Comparison of ENCODE assay signal across 8 mouse cellular contexts in genomic region chr1:165762914-165763634, GRCm38 (mm10). TPM values are rescaled to one million over a fixed set of nuclear protein-coding genes. Genes with fewer than 3 reads are reported as not detected.
DNase-seq lines count a peak whose midpoint lies in the region; ATAC-seq and TF ChIP-seq lines count a peak whose summit lies in the region.

No protein-coding gene starts in this region.

- H3K4me2 ChIP-seq in lung, embryonic 16.5 days (ENCODE audit: low read depth, low read length) = peak overlapping the region; percentile 88
- H3K4me2 ChIP-seq in embryonic facial prominence, embryonic 12.5 days (replicated peaks) = peak overlapping the region; percentile 95
- peak overlapping the region; percentile 79 for H3K4me2 ChIP-seq in intestine, embryonic 15.5 days (replicated peaks)
- H3K4me2 ChIP-seq in myocyte (ENCODE audit: low read depth) = peak overlapping the region; percentile 85

- peak overlapping the region; percentile 59; the same call in 1 of the 2 replicates for H3K27ac ChIP-seq in lung, embryonic 16.5 days (ENCODE audit: low read length)
- H3K27ac ChIP-seq in embryonic facial prominence, embryonic 12.5 days = no peak overlapping the region
- no peak overlapping the region for H3K27ac ChIP-seq in intestine, embryonic 15.5 days

- peak; percentile 53 for ATAC-seq in lung, embryonic 16.5 days (ENCODE audit: low read depth)
- ATAC-seq in embryonic facial prominence, embryonic 12.5 days (ENCODE audit: insufficient number of reproducible peaks, insufficient read depth, low FRiP score, low TSS enrichment) = no peak
- ATAC-seq in intestine, embryonic 15.5 days = peak; percentile 44

- peaks cover 11% of the 10 kb centered on the region for H3K4me1 ChIP-seq in lung, embryonic 16.5 days (replicated peaks; ENCODE audit: control insufficient read depth, insufficient read depth, low read length)
- peaks cover 11% of the 10 kb centered on the region; the same call in 1 of the 2 replicates for H3K4me1 ChIP-seq in embryonic facial prominence, embryonic 12.5 days
- H3K4me1 ChIP-seq in intestine, embryonic 15.5 days (replicated peaks) = peaks cover 8% of the 10 kb centered on the region; the same call in 1 of the 2 replicates

- WGBS in lung, embryonic 16.5 days = 17% methylated on average over 14 of the region's 14 CpGs
- 28% methylated on average over 14 of the region's 14 CpGs for WGBS in embryonic facial prominence, embryonic 12.5 days
- 23% methylated on average over 14 of the region's 14 CpGs for WGBS in intestine, embryonic 15.5 days

- H3ac ChIP-seq in myocyte (ENCODE audit: control insufficient read depth, insufficient read length) = peak overlapping the region; percentile 34

- peak overlapping the region; percentile 90 for H3K4me3 ChIP-seq in lung, embryonic 16.5 days (ENCODE audit: low read length)
- peak overlapping the region; percentile 85 for H3K4me3 ChIP-seq in embryonic facial prominence, embryonic 12.5 days
- H3K4me3 ChIP-seq in intestine, embryonic 15.5 days (replicated peaks) = peak overlapping the region; percentile 85
- peak overlapping the region; percentile 35 for H3K4me3 ChIP-seq in myocyte

- H3K36me3 ChIP-seq in lung, embryonic 16.5 days (ENCODE audit: control insufficient read depth, insufficient read depth, low read length) = no peaks in the 10 kb centered on the region
- no peaks in the 10 kb centered on the region for H3K36me3 ChIP-seq in embryonic facial prominence, embryonic 12.5 days
- H3K36me3 ChIP-seq in intestine, embryonic 15.5 days = no peaks in the 10 kb centered on the region
- H3K36me3 ChIP-seq in myocyte (ENCODE audit: control insufficient read depth, insufficient read depth) = no peaks in the 10 kb centered on the region

- no peaks in the 10 kb centered on the region; the same call in 1 of the 2 replicates for H3K27me3 ChIP-seq in lung, embryonic 16.5 days (ENCODE audit: control insufficient read depth, insufficient read depth, low read depth, low read length)
- H3K27me3 ChIP-seq in embryonic facial prominence, embryonic 12.5 days = peaks cover 8% of the 10 kb centered on the region; the same call in 1 of the 2 replicates
- H3K27me3 ChIP-seq in intestine, embryonic 15.5 days (replicated peaks) = no peaks in the 10 kb centered on the region
- no peaks in the 10 kb centered on the region for H3K27me3 ChIP-seq in myocyte (ENCODE audit: control insufficient read depth, insufficient read depth, insufficient read length)

- no peak for TF ChIP-seq POLR2A in myocyte (IDR thresholded peaks at IDR 0.05; ENCODE audit: insufficient read length, low read depth)

- no peaks in the 10 kb centered on the region for H3K9me3 ChIP-seq in lung, embryonic 16.5 days (ENCODE audit: control insufficient read depth, low read length)
- no peaks in the 10 kb centered on the region for H3K9me3 ChIP-seq in embryonic facial prominence, embryonic 12.5 days
- H3K9me3 ChIP-seq in intestine, embryonic 15.5 days = no peaks in the 10 kb centered on the region

- H3K9ac ChIP-seq in lung, embryonic 16.5 days (ENCODE audit: low read length) = peak overlapping the region; percentile 41; the same call in 1 of the 2 replicates
- H3K9ac ChIP-seq in embryonic facial prominence, embryonic 12.5 days = no peak overlapping the region
- no peak overlapping the region for H3K9ac ChIP-seq in intestine, embryonic 15.5 days

- no peak for DNase-seq in lung, postnatal 4 days
- no peak for DNase-seq in left cerebral cortex, adult 18-20 months (ENCODE audit: low spot score in 2 of 2)
- no peak for DNase-seq in c-Kit-positive CD71-positive TER-119-positive erythroid progenitor cells, embryonic 14.5 days (ENCODE audit: low spot score)
- no peak for DNase-seq in thymus, postnatal 25 days

- no peaks in the 10 kb centered on the region for H3K79me2 ChIP-seq in myocyte (ENCODE audit: control insufficient read depth, insufficient read depth)

TF ChIP-seq in myocyte, 11 proteins besides CTCF, POLR2A, EP300 and RAD21:
- TF ChIP-seq POLR2AphosphoS2 (IDR thresholded peaks at IDR 0.05; ENCODE audit: insufficient read length, low read depth) (no peak), USF1 (IDR thresholded peaks at IDR 0.05; ENCODE audit: low read depth) (no peak), MAX (IDR thresholded peaks at IDR 0.05; ENCODE audit: low read depth) (no peak), MYOG (IDR thresholded peaks at IDR 0.05; ENCODE audit: control insufficient read depth in 1 of 3, insufficient read depth in 1 of 3, insufficient read length in 2 of 3, low read depth in 2 of 3) (no peak), REST (IDR thresholded peaks at IDR 0.05; ENCODE audit: insufficient read depth, insufficient read length) (no peak)

RNA-seq across cellular contexts. Expression of gene Creg1, which starts 0.5 kb away (rescaled TPM):
- polyA plus RNA-seq in lung, embryonic 16.5 days (2015; fragmentation: Nextera tagmentation; extraction: Ambion mirVana) = 60.8 and 68.6 TPM in 2 replicates
- polyA plus RNA-seq in embryonic facial prominence, embryonic 12.5 days (2016; fragmentation: Nextera tagmentation; extraction: Ambion mirVana) = 41.5 and 46.2 TPM in 2 replicates
- 101 and 124 TPM in 2 replicates for polyA plus RNA-seq in intestine, embryonic 15.5 days (2015; fragmentation: Nextera tagmentation; extraction: Ambion mirVana)
- polyA plus RNA-seq in myocyte (2012; fragmentation: generic; extraction: Trizol) = 18.7 TPM
- total RNA-seq in left cerebral cortex, adult 18-20 months (2021) = 10 to 100 TPM; 27.6 to 29.7 TPM

RNA-seq across cellular contexts. Expression of gene Cd247, which starts 25.4 kb away (rescaled TPM):
- polyA plus RNA-seq in lung, embryonic 16.5 days (2015; fragmentation: Nextera tagmentation; extraction: Ambion mirVana) = 2.1 and 2.8 TPM in 2 replicates
- 0.60 and 1.0 TPM in 2 replicates for polyA plus RNA-seq in embryonic facial prominence, embryonic 12.5 days (2016; fragmentation: Nextera tagmentation; extraction: Ambion mirVana)
- 0.33 and 0.39 TPM in 2 replicates for polyA plus RNA-seq in intestine, embryonic 15.5 days (2015; fragmentation: Nextera tagmentation; extraction: Ambion mirVana)
- polyA plus RNA-seq in myocyte (2012; fragmentation: generic; extraction: Trizol) = not detected
- total RNA-seq in left cerebral cortex, adult 18-20 months (2021) = not detected

RNA-seq across cellular contexts. Expression of gene Rcsd1, which starts 53.5 kb away (rescaled TPM):
- polyA plus RNA-seq in lung, embryonic 16.5 days (2015; fragmentation: Nextera tagmentation; extraction: Ambion mirVana) = 47.8 and 51.5 TPM in 2 replicates
- polyA plus RNA-seq in embryonic facial prominence, embryonic 12.5 days (2016; fragmentation: Nextera tagmentation; extraction: Ambion mirVana) = 17.7 and 19.6 TPM in 2 replicates
- 32.7 and 33.8 TPM in 2 replicates for polyA plus RNA-seq in intestine, embryonic 15.5 days (2015; fragmentation: Nextera tagmentation; extraction: Ambion mirVana)
- 0.04 TPM for polyA plus RNA-seq in myocyte (2012; fragmentation: generic; extraction: Trizol)
- total RNA-seq in left cerebral cortex, adult 18-20 months (2021) = 1 to 10 TPM; 6.0 to 7.2 TPM

Comparison
In these comparisons a context has a peak if more than half of its experiments do, and no peak if none do; other contexts are left out.
1. H3K4me3 ChIP-seq: peak in every context shown above with its lines; median percentile 90 in lung, embryonic 16.5 days; 85 in embryonic facial prominence, embryonic 12.5 days; 85 in intestine, embryonic 15.5 days; 35 in myocyte.
2. RNA of gene Rcsd1, which starts 53.5 kb away (polyA plus RNA-seq): 47.8 to 51.5 TPM in lung, embryonic 16.5 days, 32.7 to 33.8 TPM in intestine, embryonic 15.5 days and 17.7 to 19.6 TPM in embryonic facial prominence, embryonic 12.5 days; 0.04 TPM in myocyte (single experiment); every median in the first group is over 10 times any median in the second.
3. Peak in every context shown above with its lines, with median percentiles within 50 percentile points of each other: H3K4me2 ChIP-seq.